Comparison of ENCODE assay signal across 12 mouse cellular contexts in the genomic region with DNA sequence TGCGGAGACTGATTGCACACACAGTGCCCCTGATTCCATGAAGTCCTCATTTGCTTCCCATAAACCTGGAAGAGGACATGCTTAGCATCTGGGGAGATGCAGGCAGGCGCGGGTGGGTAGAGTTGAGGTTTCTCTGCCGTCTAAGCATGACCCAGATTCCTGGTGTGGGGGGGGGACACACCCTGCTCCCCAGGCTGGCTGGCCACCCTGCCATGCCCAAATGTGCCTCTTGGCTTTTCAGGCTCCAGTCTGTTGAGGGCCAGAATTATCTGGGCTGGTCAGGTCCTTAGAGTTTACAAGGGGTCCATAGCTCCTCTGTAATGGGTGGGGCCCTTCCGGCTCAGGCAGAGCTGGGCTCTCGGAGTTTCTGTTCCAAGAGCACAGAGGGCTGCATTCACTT. TPM values are rescaled to one million over a fixed set of nuclear protein-coding genes. Genes with fewer than 3 reads are reported as not detected.
DNase-seq lines count a peak whose midpoint lies in the region; ATAC-seq lines count a peak whose summit lies in the region.
"Had no signal": no experiment of that assay in that cellular context is flagged by ENCODE, and none has a peak within 500 bp of the region (broad histone marks: within the 10 kb centered on the region; RNA-seq: fewer than 3 reads in every experiment).

No protein-coding gene starts in this region.

- H3K27me3 ChIP-seq in neural tube, embryonic 11.5 days (ENCODE audit: control insufficient read depth, insufficient read depth, low read length) = peaks cover 3% of the 10 kb centered on the region; the same call in 1 of the 2 replicates
- H3K27me3 ChIP-seq in embryonic facial prominence, embryonic 12.5 days = peaks cover 63% of the 10 kb centered on the region
- H3K27me3 ChIP-seq in hindbrain, embryonic 15.5 days = no peaks in the 10 kb centered on the region
- no peaks in the 10 kb centered on the region for H3K27me3 ChIP-seq in neural tube, embryonic 14.5 days (ENCODE audit: control insufficient read depth, insufficient read depth, low read length)

- H3K4me1 ChIP-seq in neural tube, embryonic 11.5 days (ENCODE audit: control insufficient read depth, insufficient read depth, low read length) = no peaks in the 10 kb centered on the region
- H3K4me1 ChIP-seq in embryonic facial prominence, embryonic 12.5 days = 0 out of 2 replicates have a peak, but pooled peaks cover 5% of the 10 kb centered on the region
- peaks cover 35% of the 10 kb centered on the region for H3K4me1 ChIP-seq in hindbrain, embryonic 15.5 days (replicated peaks)
- H3K4me1 ChIP-seq in neural tube, embryonic 14.5 days (ENCODE audit: control insufficient read depth, insufficient read depth, low read length) = peaks cover 11% of the 10 kb centered on the region

- no peaks in the 10 kb centered on the region for H3K9me3 ChIP-seq in neural tube, embryonic 11.5 days (ENCODE audit: control insufficient read depth, low read length)
- H3K9me3 ChIP-seq in embryonic facial prominence, embryonic 12.5 days = peaks cover 3% of the 10 kb centered on the region; the same call in 1 of the 2 replicates
- H3K9me3 ChIP-seq in hindbrain, embryonic 15.5 days = no peaks in the 10 kb centered on the region
- no peaks in the 10 kb centered on the region for H3K9me3 ChIP-seq in neural tube, embryonic 14.5 days (ENCODE audit: control insufficient read depth, low read length)

- no peak for DNase-seq in neural tube, embryonic 11.5 days (ENCODE audit: low spot score)
- DNase-seq in neural tube, embryonic 10.5 days (ENCODE audit: extremely low spot score, low spot score) = no peak
- no peak for DNase-seq in heart, adult 8-10 months (ENCODE audit: low spot score)
- DNase-seq in adrenal gland, adult 8-10 months = no peak
- no peak for DNase-seq in Muller cell, postnatal 12 days (ENCODE audit: inconsistent ontology term)
- DNase-seq: heart, postnatal 14 days; kidney, postnatal 10 days; left cerebral cortex, postnatal 4 days; thymus, adult 2 months had no signal

- H3K4me3 ChIP-seq in neural tube, embryonic 11.5 days (ENCODE audit: low read depth, low read length) = no peak overlapping the region
- no peak overlapping the region for H3K4me3 ChIP-seq in embryonic facial prominence, embryonic 12.5 days
- peak overlapping the region; percentile 89 for H3K4me3 ChIP-seq in hindbrain, embryonic 15.5 days
- peak overlapping the region; percentile 84 for H3K4me3 ChIP-seq in neural tube, embryonic 14.5 days (ENCODE audit: low read depth, low read length)

- H3K4me2 ChIP-seq in neural tube, embryonic 11.5 days (ENCODE audit: low read depth) = peak overlapping the region; percentile 94
- peak overlapping the region; percentile 7; the same call in 1 of the 2 replicates for H3K4me2 ChIP-seq in embryonic facial prominence, embryonic 12.5 days (replicated peaks)
- peak overlapping the region; percentile 86 for H3K4me2 ChIP-seq in hindbrain, embryonic 15.5 days
- peak overlapping the region; percentile 88 for H3K4me2 ChIP-seq in neural tube, embryonic 14.5 days (ENCODE audit: low read depth, low read length)

- H3K9ac ChIP-seq in neural tube, embryonic 11.5 days (ENCODE audit: low read length) = 0 out of 2 replicates have a peak overlapping the region, but pooled peaks have one; percentile 10
- no peak overlapping the region for H3K9ac ChIP-seq in embryonic facial prominence, embryonic 12.5 days
- H3K9ac ChIP-seq in hindbrain, embryonic 15.5 days = peak overlapping the region; percentile 96
- peak overlapping the region; percentile 90 for H3K9ac ChIP-seq in neural tube, embryonic 14.5 days (replicated peaks; ENCODE audit: low read depth, low read length)

- ATAC-seq in neural tube, embryonic 11.5 days (ENCODE audit: insufficient read depth, low FRiP score, low TSS enrichment) = no peak
- no peak for ATAC-seq in embryonic facial prominence, embryonic 12.5 days (ENCODE audit: insufficient number of reproducible peaks, insufficient read depth, low FRiP score, low TSS enrichment)
- ATAC-seq in hindbrain, embryonic 15.5 days (ENCODE audit: low FRiP score, low read depth) = no peak
- no peak for ATAC-seq in neural tube, embryonic 14.5 days (ENCODE audit: low read depth)

- WGBS in neural tube, embryonic 11.5 days = 66% methylated on average over 6 of the region's 6 CpGs
- 72% methylated on average over 6 of the region's 6 CpGs for WGBS in embryonic facial prominence, embryonic 12.5 days
- 46% methylated on average over 6 of the region's 6 CpGs for WGBS in hindbrain, embryonic 15.5 days
- WGBS in neural tube, embryonic 14.5 days = 63% methylated on average over 6 of the region's 6 CpGs

- H3K27ac ChIP-seq in neural tube, embryonic 11.5 days (ENCODE audit: low read depth, low read length) = no peak overlapping the region
- no peak overlapping the region for H3K27ac ChIP-seq in embryonic facial prominence, embryonic 12.5 days
- peak overlapping the region; percentile 93; the same call in 1 of the 2 replicates for H3K27ac ChIP-seq in hindbrain, embryonic 15.5 days (replicated peaks)
- peak overlapping the region; percentile 28; the same call in 1 of the 2 replicates for H3K27ac ChIP-seq in neural tube, embryonic 14.5 days (ENCODE audit: low read depth, low read length)

- no peaks in the 10 kb centered on the region for H3K36me3 ChIP-seq in neural tube, embryonic 11.5 days (ENCODE audit: control insufficient read depth, insufficient read depth, low read length)
- H3K36me3 ChIP-seq in embryonic facial prominence, embryonic 12.5 days = no peaks in the 10 kb centered on the region
- H3K36me3 ChIP-seq in hindbrain, embryonic 15.5 days = peaks cover 5% of the 10 kb centered on the region; the same call in 1 of the 2 replicates
- H3K36me3 ChIP-seq in neural tube, embryonic 14.5 days (ENCODE audit: control insufficient read depth, insufficient read depth, low read length) = no peaks in the 10 kb centered on the region; the same call in 1 of the 2 replicates

RNA-seq across cellular contexts. Expression of gene Cacna1a, which starts 28.7 kb away (rescaled TPM):
- polyA plus RNA-seq in neural tube, embryonic 11.5 days (2014; fragmentation: Nextera tagmentation; extraction: Ambion mirVana) = 4.6 and 6.9 TPM in 2 replicates
- polyA plus RNA-seq in embryonic facial prominence, embryonic 12.5 days (2016; fragmentation: Nextera tagmentation; extraction: Ambion mirVana) = 9.4 and 11.0 TPM in 2 replicates
- 22.0 and 22.3 TPM in 2 replicates for polyA plus RNA-seq in hindbrain, embryonic 15.5 days (2015; fragmentation: Nextera tagmentation; extraction: Ambion mirVana)
- polyA plus RNA-seq in neural tube, embryonic 14.5 days (2014; fragmentation: Nextera tagmentation; extraction: Ambion mirVana) = 20.1 and 29.8 TPM in 2 replicates
- total RNA-seq in heart, adult 8-10 months (2022) = 1 to 10 TPM; 1.3 to 3.6 (median 2.8) TPM
- 10 to 100 TPM in 3 of 4 experiments, 1 to 10 TPM in 1; 6.3 to 18.1 (median 11.8) TPM for total RNA-seq in adrenal gland, adult 8-10 months (2022)

Comparison
In these comparisons a context has a peak if more than half of its experiments do, and no peak if none do; other contexts are left out.
1. H3K27ac ChIP-seq: peak in hindbrain, embryonic 15.5 days (single experiment) and neural tube, embryonic 14.5 days (single experiment); none in neural tube, embryonic 11.5 days (single experiment) and embryonic facial prominence, embryonic 12.5 days (single experiment).
2. H3K4me3 ChIP-seq: peak in hindbrain, embryonic 15.5 days (single experiment) and neural tube, embryonic 14.5 days (single experiment); none in neural tube, embryonic 11.5 days (single experiment) and embryonic facial prominence, embryonic 12.5 days (single experiment).
3. H3K4me2 ChIP-seq: peak in every context shown above with its lines; median percentile 94 in neural tube, embryonic 11.5 days; 88 in neural tube, embryonic 14.5 days; 86 in hindbrain, embryonic 15.5 days; 7 in embryonic facial prominence, embryonic 12.5 days.